Mouse (Mus musculus): ENCODE results near the gene Vmn2r67. TPM values are rescaled to one million over a fixed set of nuclear protein-coding genes. Genes with fewer than 3 reads are reported as not detected.
"Not testable (repeated sequence)": the region's sequence is repeated elsewhere in the genome, so short reads cannot be mapped to it uniquely, and the experiment has no call there.

The Vmn2r67 gene
- not detected in 2 replicates for total RNA-seq (2017)

- no peak for ATAC-seq (replicated peaks in 1 of 2; ENCODE audit: insufficient read depth in 1 of 2, low FRiP score in 2 of 2, low TSS enrichment in 1 of 2, low read depth in 1 of 2, poor library complexity in 2 of 2, severe bottlenecking in 2 of 2)
Observed at GRCm38 (mm10) chr7:85155898-85156297, at the start of gene Vmn2r67. TSS of gene Vmn2r67 (minus strand) at chr7:85155998.

DNA sequence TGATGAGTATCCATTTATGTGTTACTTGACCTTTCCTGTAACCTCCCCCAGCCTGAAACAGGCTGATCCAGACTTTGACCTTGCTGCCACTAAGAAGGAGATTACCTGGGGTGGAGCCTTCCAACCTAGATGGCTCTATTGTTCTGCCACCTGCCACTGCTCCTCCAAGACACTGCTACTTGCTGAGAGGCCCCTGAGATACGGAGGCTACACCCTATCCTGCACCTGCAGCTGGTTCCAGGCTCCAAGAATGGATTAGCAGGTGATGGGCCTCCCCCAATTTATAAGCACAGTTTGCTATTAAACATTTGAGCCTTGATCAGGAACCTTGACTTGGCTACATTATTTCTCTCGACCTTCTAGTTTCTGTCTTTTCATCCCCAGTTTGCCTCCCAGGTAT is 51.3 kb downstream of the Vmn2r67 start:
- ATAC-seq (replicated peaks in 1 of 2; ENCODE audit: insufficient read depth in 1 of 2, low FRiP score in 2 of 2, low TSS enrichment in 1 of 2, low read depth in 1 of 2, poor library complexity in 2 of 2, severe bottlenecking in 2 of 2), result not testable (repeated sequence)

Other genes with a start within 250 kb of the Vmn2r67 start
- not detected in 2 replicates for gene Vmn2r65, start 191.9 kb downstream of the Vmn2r67 start, total RNA-seq (2017)
- gene Vmn2r66, start 143.7 kb downstream of the Vmn2r67 start, total RNA-seq (2017), result not detected in 2 replicates
- not detected in 2 replicates for gene Vmn2r68, start 81.8 kb upstream of the Vmn2r67 start, total RNA-seq (2017)